Mouse (Mus musculus): ENCODE results near the gene Syn3.
"Not testable (repeated sequence)": the region's sequence is repeated elsewhere in the genome, so short reads cannot be mapped to it uniquely, and the experiment has no call there.

Gene Syn3

GRCm38 (mm10) chr10:86056297-86056903 is 442.3 kb downstream of the Syn3 start:
- DNase-seq (ENCODE audit: low read depth, low spot score), result no peak

- DNase-seq (ENCODE audit: low read depth, low spot score), result no peak
These were observed 445.7 kb downstream of the Syn3 start for GRCm38 (mm10) chr10:86052818-86053522.

- DNase-seq (ENCODE audit: low read depth, low spot score), result no peak
These were observed 448.2 kb downstream of the Syn3 start for GRCm38 (mm10) chr10:86050522-86050921.

GRCm38 (mm10) chr10:86047786-86048185 is 450.9 kb downstream of the Syn3 start:
- DNase-seq (ENCODE audit: low read depth, low spot score), result no peak

- no peak for DNase-seq (ENCODE audit: low read depth, low spot score)
These were observed 452.3 kb downstream of the Syn3 start for GRCm38 (mm10) chr10:86046371-86046770.

- no peak for DNase-seq (ENCODE audit: low read depth, low spot score)
These were observed 454.6 kb downstream of the Syn3 start for GRCm38 (mm10) chr10:86044066-86044465.

GRCm38 (mm10) chr10:86043651-86044050 is 455.0 kb downstream of the Syn3 start:
- DNase-seq (ENCODE audit: low read depth, low spot score), result no peak

- no peak for DNase-seq (ENCODE audit: low read depth, low spot score)
These were observed 464.5 kb downstream of the Syn3 start for GRCm38 (mm10) chr10:86034007-86034728.

- no peak for DNase-seq (ENCODE audit: low read depth, low spot score)
These were observed 466.2 kb downstream of the Syn3 start for GRCm38 (mm10) chr10:86032517-86032916.

- DNase-seq (ENCODE audit: low read depth, low spot score), result no peak
These were observed 468.0 kb downstream of the Syn3 start for GRCm38 (mm10) chr10:86030743-86031142.

GRCm38 (mm10) chr10:86026807-86027206 is 471.9 kb downstream of the Syn3 start:
- DNase-seq (ENCODE audit: low read depth, low spot score), result not testable (repeated sequence)

GRCm38 (mm10) chr10:86026354-86026753 is 472.3 kb downstream of the Syn3 start:
- DNase-seq (ENCODE audit: low read depth, low spot score), result no peak

GRCm38 (mm10) chr10:86025906-86026305 is 472.8 kb downstream of the Syn3 start:
- DNase-seq (ENCODE audit: low read depth, low spot score), result no peak

- DNase-seq (ENCODE audit: low read depth, low spot score), result no peak
These were observed 475.5 kb downstream of the Syn3 start for GRCm38 (mm10) chr10:86023149-86023548.

GRCm38 (mm10) chr10:86022474-86022816 is 476.3 kb downstream of the Syn3 start:
- no peak for DNase-seq (ENCODE audit: low read depth, low spot score)

- peak; percentile 84 for DNase-seq (ENCODE audit: low read depth, low spot score)
These were observed 476.8 kb downstream of the Syn3 start, which contains the start of gene Fbxo7 for GRCm38 (mm10) chr10:86021749-86022473. Fbxo7 (plus strand) TSS chr10:86021972.

GRCm38 (mm10) chr10:86021408-86021748 is 477.3 kb downstream of the Syn3 start:
- DNase-seq (ENCODE audit: low read depth, low spot score), result no peak

GRCm38 (mm10) chr10:86018813-86019212 is 479.9 kb downstream of the Syn3 start:
- no peak for DNase-seq (ENCODE audit: low read depth, low spot score)

GRCm38 (mm10) chr10:86017781-86018180 is 480.9 kb downstream of the Syn3 start:
- no peak for DNase-seq (ENCODE audit: low read depth, low spot score)

GRCm38 (mm10) chr10:86011781-86012180 is 486.9 kb downstream of the Syn3 start, which contains the start of gene Bpifc:
Bpifc (minus strand) TSS chr10:86011895.
- DNase-seq (ENCODE audit: low read depth, low spot score), result no peak

- no peak for DNase-seq (ENCODE audit: low read depth, low spot score)
These were observed 487.5 kb downstream of the Syn3 start for GRCm38 (mm10) chr10:86011172-86011571.

GRCm38 (mm10) chr10:86010636-86011035 is 488.1 kb downstream of the Syn3 start:
- no peak for DNase-seq (ENCODE audit: low read depth, low spot score)

Measured in retina, postnatal 7 days (tissue).